Mouse (Mus musculus): ENCODE measurements around the gene Rgl2.

DNA sequence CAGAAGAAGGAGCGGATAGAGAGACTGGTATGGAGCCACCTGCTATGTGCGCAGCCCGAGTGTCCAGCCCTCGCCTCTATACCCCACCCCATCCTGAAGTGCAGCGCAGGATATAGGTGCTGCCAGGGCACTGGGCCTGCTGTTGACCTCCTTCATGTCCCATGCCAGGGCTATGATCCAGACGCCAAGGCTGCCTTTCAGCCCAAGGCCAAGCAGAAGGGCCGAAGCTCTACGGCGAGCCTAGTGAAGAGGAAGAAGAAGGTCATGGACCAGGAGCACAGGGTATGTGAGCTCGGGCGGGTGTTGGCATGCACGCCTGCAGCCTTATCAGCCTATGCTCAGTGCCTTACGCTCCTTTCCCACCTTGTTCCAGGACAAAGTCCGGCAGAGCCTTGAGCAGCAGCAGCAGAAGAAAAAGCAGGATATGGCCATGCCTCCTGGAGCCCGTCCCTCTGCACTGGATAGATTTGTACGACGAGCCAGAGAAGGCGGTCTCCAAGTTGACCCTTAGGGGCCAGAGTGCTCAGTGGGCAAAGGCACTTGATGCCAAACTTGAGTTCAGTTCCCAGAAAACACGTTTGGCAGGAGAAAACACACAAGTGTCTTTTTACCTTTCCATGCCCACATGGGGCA lies 19.7 kb downstream of the Rgl2 start:
- TF ChIP-seq USF1 (IDR thresholded peaks at IDR 0.05; ENCODE audit: low read depth) (no peak), MAX (IDR thresholded peaks at IDR 0.05) (no peak), CTCF (IDR thresholded peaks at IDR 0.05; ENCODE audit: control insufficient read depth, insufficient read depth, insufficient read length) (no peak), MYOD1 (IDR thresholded peaks at IDR 0.05; ENCODE audit: control insufficient read depth, insufficient read length, low read depth) (no peak), CEBPB (IDR thresholded peaks at IDR 0.05; ENCODE audit: low read depth) (no peak), FOSL1 (IDR thresholded peaks at IDR 0.05; ENCODE audit: insufficient read depth, low read length, poor library complexity, severe bottlenecking) (no peak)

All from C2C12 (cell line).